9 mouse cellular contexts compared by ENCODE assay signal in genomic region chr17:57768622-57769610, GRCm38 (mm10). TPM values are rescaled to one million over a fixed set of nuclear protein-coding genes. Genes with fewer than 3 reads are reported as not detected.
A peak's percentile ranks its signal among the peaks of the same experiment; 100 is the strongest.
DNase-seq lines count a peak whose midpoint lies in the region; ATAC-seq and TF ChIP-seq lines count a peak whose summit lies in the region.
"Had no signal": no experiment of that assay in that cellular context is flagged by ENCODE, and none has a peak within 500 bp of the region (broad histone marks: within the 10 kb centered on the region; RNA-seq: fewer than 3 reads in every experiment).

Gene Cntnap5c (plus strand): TSS chr17:57769570.

- H3K4me2 ChIP-seq in intestine, postnatal 0 days (replicated peaks; ENCODE audit: low read depth) = no peak within 1 kb of the TSS
- peak within 1 kb of the TSS; percentile 69 for H3K4me2 ChIP-seq in neural tube, embryonic 15.5 days
- H3K4me2 ChIP-seq: lung, embryonic 15.5 days had no signal

- H3K27ac ChIP-seq in forebrain, embryonic 10.5 days = no peak within 1 kb of the TSS
- H3K27ac ChIP-seq in intestine, postnatal 0 days (ENCODE audit: low read depth, low read length) = no peak within 1 kb of the TSS
- H3K27ac ChIP-seq in neural tube, embryonic 15.5 days (replicated peaks) = no peak within 1 kb of the TSS
- H3K27ac ChIP-seq: lung, embryonic 15.5 days had no signal

- WGBS in forebrain, embryonic 10.5 days = 19% methylated on average over 26 of the region's 26 CpGs
- WGBS in intestine, postnatal 0 days = 21% methylated on average over 26 of the region's 26 CpGs
- 18% methylated on average over 26 of the region's 26 CpGs for WGBS in neural tube, embryonic 15.5 days

- intact Hi-C loops in heart, postnatal 10 days (cut with DNase I) = no loop called here
- intact Hi-C loops in left cerebral cortex, postnatal 14 days (cut with DNase I) = no loop called here

- no peaks in the 10 kb centered on the region; the same call in 1 of the 2 replicates for H3K27me3 ChIP-seq in forebrain, embryonic 10.5 days (ENCODE audit: poor library complexity, severe bottlenecking)
- no peaks in the 10 kb centered on the region for H3K27me3 ChIP-seq in intestine, postnatal 0 days (replicated peaks; ENCODE audit: control insufficient read depth, insufficient read depth, low read length)
- H3K27me3 ChIP-seq in neural tube, embryonic 15.5 days (replicated peaks) = no peaks in the 10 kb centered on the region
- H3K27me3 ChIP-seq: lung, embryonic 15.5 days had no signal

- H3K4me3 ChIP-seq in forebrain, embryonic 10.5 days = peak within 1 kb of the TSS; percentile 30
- no peak within 1 kb of the TSS for H3K4me3 ChIP-seq in intestine, postnatal 0 days (ENCODE audit: low read depth, low read length)
- peak within 1 kb of the TSS; percentile 46 for H3K4me3 ChIP-seq in neural tube, embryonic 15.5 days (replicated peaks)
- H3K4me3 ChIP-seq: lung, embryonic 15.5 days had no signal

- TF ChIP-seq CTCF in intestine, postnatal 0 days (IDR thresholded peaks at IDR 0.05; ENCODE audit: low read depth) = no peak

- H3K4me1 ChIP-seq in forebrain, embryonic 10.5 days = peaks cover 6% of the 10 kb centered on the region; the same call in 1 of the 2 replicates
- no peaks in the 10 kb centered on the region for H3K4me1 ChIP-seq in intestine, postnatal 0 days (replicated peaks; ENCODE audit: control insufficient read depth, insufficient read depth, low read length)
- H3K4me1 ChIP-seq in neural tube, embryonic 15.5 days = peaks cover 11% of the 10 kb centered on the region
- H3K4me1 ChIP-seq: lung, embryonic 15.5 days had no signal

- DNase-seq in heart, postnatal 10 days = peak; percentile 10 to 12
- no peak for DNase-seq in heart, adult 9 months (ENCODE audit: low spot score in 2 of 2)
- DNase-seq in adrenal gland, postnatal 36 days = peak; percentile 46 to 63
- peak; percentile 59 for DNase-seq in forebrain, embryonic 10.5 days (ENCODE audit: extremely low spot score, low spot score)
- peak; percentile 41 to 42 for DNase-seq in left cerebral cortex, postnatal 14 days (ENCODE audit: low spot score in 2 of 2)

- H3K36me3 ChIP-seq in forebrain, embryonic 10.5 days (replicated peaks) = no peaks in the 10 kb centered on the region
- H3K36me3 ChIP-seq in intestine, postnatal 0 days (ENCODE audit: control insufficient read depth, insufficient read depth) = no peaks in the 10 kb centered on the region
- H3K36me3 ChIP-seq in neural tube, embryonic 15.5 days = no peaks in the 10 kb centered on the region
- H3K36me3 ChIP-seq: lung, embryonic 15.5 days had no signal

- H3K9ac ChIP-seq in intestine, postnatal 0 days (ENCODE audit: low read depth, low read length) = no peak within 1 kb of the TSS
- peak within 1 kb of the TSS; percentile 44 for H3K9ac ChIP-seq in neural tube, embryonic 15.5 days (replicated peaks)
- H3K9ac ChIP-seq: lung, embryonic 15.5 days had no signal

- ATAC-seq in intestine, postnatal 0 days = peak; percentile 75
- peak; percentile 91 for ATAC-seq in neural tube, embryonic 15.5 days (ENCODE audit: low FRiP score)
- no peak for ATAC-seq in CD4-positive, CD25-positive, alpha-beta regulatory T cell, adult 4 months

- H3K9me3 ChIP-seq in forebrain, embryonic 10.5 days = no peaks in the 10 kb centered on the region
- H3K9me3 ChIP-seq in intestine, postnatal 0 days (ENCODE audit: control insufficient read depth) = no peaks in the 10 kb centered on the region
- H3K9me3 ChIP-seq in neural tube, embryonic 15.5 days (replicated peaks) = no peaks in the 10 kb centered on the region
- H3K9me3 ChIP-seq: lung, embryonic 15.5 days had no signal

RNA-seq across cellular contexts. Expression of gene Cntnap5c, which starts in this region (rescaled TPM):
- total RNA-seq in heart, postnatal 10 days (2021) = not detected
- total RNA-seq in adrenal gland, postnatal 36 days (2021) = not detected
- 0.04 TPM in 1 of 2 replicates, not detected in the other for polyA plus RNA-seq in forebrain, embryonic 10.5 days (2016; fragmentation: Nextera tagmentation; extraction: Ambion mirVana)
- polyA plus RNA-seq in intestine, postnatal 0 days (2015; fragmentation: Nextera tagmentation; extraction: Ambion mirVana) = not detected in 2 replicates
- total RNA-seq in left cerebral cortex, postnatal 14 days (2021) = 1 to 10 TPM; 6.5 to 7.9 TPM
- 4.3 and 5.0 TPM in 2 replicates for polyA plus RNA-seq in neural tube, embryonic 15.5 days (2015; fragmentation: Nextera tagmentation; extraction: Ambion mirVana)
- polyA plus RNA-seq in CD4-positive, CD25-positive, alpha-beta regulatory T cell, adult 4 months (2017; shearing (Covaris generic)) = not detected
- polyA plus RNA-seq: lung, embryonic 15.5 days had no signal

Comparison
In these comparisons a context has a peak if more than half of its experiments do, and no peak if none do; other contexts are left out.
1. RNA of gene Cntnap5c (total RNA-seq): 6.5 to 7.9 TPM in left cerebral cortex, postnatal 14 days; not detected in adrenal gland, postnatal 36 days and not detected in heart, postnatal 10 days; every median in the first group is over 4 times any median in the second.
2. Peak in DNase-seq in heart, postnatal 10 days; RNA of the gene not detected or under 1 TPM.
3. Peak in DNase-seq in adrenal gland, postnatal 36 days; RNA of the gene not detected or under 1 TPM.
4. Peak in DNase-seq and H3K4me3 ChIP-seq in forebrain, embryonic 10.5 days; RNA of the gene not detected or under 1 TPM.
5. Peak in ATAC-seq in intestine, postnatal 0 days; RNA of the gene not detected or under 1 TPM.
6. DNase-seq: peak in left cerebral cortex, postnatal 14 days (2 of 2); none in heart, adult 9 months (0 of 2).